Mouse (Mus musculus) adrenal gland, adult 10 weeks (tissue): Measurements from ENCODE around the gene Fbxw10. TPM values are rescaled to one million over a fixed set of nuclear protein-coding genes. Genes with fewer than 3 reads are reported as not detected.

Source experiments
- polyA plus RNA-seq: library from polyadenylated mRNA; stranded (reverse); fragments of 350-450 nt; fragmentation: Illumina TruSeq; extraction: RNeasy Lipid Tissue Mini Kit (QIAGEN cat#74804); gene quantifications from one replicate; pipeline ENCODE4 v1.2.3, GENCODE M21; 2014; ENCODE audit warnings: low read depth, low replicate concordance

Gene Fbxw10
- polyA plus RNA-seq: not detected

DNA sequence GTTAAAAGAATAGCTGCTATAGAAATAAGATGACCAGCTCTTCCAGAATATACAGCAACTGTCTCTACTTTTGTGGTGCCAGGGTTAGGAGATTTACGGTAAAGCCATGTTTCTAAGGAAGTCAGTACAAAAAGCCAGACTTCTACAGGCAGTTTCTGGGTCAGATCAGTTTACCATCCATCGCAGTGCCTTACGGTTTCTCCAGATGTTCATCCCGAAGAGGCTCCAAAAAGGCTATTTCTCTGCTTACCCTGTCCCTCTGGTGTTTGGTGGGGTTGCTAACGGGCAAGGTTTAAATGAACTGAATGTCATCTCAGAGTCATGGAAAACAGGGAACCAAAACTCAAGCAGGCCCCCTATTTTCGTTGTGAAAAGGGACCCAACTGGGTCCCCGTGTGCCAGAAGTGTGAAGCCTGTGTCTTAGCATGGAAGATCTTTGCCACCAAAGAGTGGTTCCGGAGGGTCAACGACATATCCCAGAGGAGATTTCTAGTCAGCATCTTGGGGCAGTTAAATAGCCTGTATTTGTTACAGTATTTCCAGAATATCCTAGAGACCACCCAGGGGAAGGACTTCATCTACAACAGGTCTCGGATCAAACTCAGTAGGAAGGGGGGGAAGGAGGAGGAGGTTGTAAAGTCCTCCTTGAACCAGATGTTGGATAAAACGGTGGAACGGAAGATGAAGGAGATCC is at the start of gene Fbxw10:
TSS of gene Fbxw10 (plus strand) at position 109 of the 694 bp plus-strand sequence.

GRCm38 (mm10) chr11:62820059-62820541 is 26.8 kb upstream of the Fbxw10 start, which contains the start of gene Trim16:
Gene Trim16 (plus strand): TSS chr11:62820231.

GRCm38 (mm10) chr11:62879220-62880048 is 32.6 kb downstream of the Fbxw10 start, which contains the start of gene Tvp23b:
Gene Tvp23b (plus strand): TSS chr11:62879455.

Other genes with a start within 250 kb of the Fbxw10 start
- gene Lrrc75a, start 198.5 kb upstream of the Fbxw10 start, polyA plus RNA-seq: 42.9 TPM
- 34.5 TPM for gene Mmgt2, start 198.4 kb upstream of the Fbxw10 start, polyA plus RNA-seq
- 5.1 TPM for gene Zfp287, start 115.2 kb upstream of the Fbxw10 start, polyA plus RNA-seq
- not detected for gene Gm10428, start 94.0 kb upstream of the Fbxw10 start, polyA plus RNA-seq
- 3.1 TPM for gene Zfp286, start 57.6 kb upstream of the Fbxw10 start, polyA plus RNA-seq
- 4.7 TPM for gene Trim16, start 26.8 kb upstream of the Fbxw10 start, polyA plus RNA-seq
- 139 TPM for gene Tvp23b, start 32.4 kb downstream of the Fbxw10 start, polyA plus RNA-seq
- not detected for gene Cdrt4, start 104.1 kb downstream of the Fbxw10 start, polyA plus RNA-seq
- not detected for gene Tekt3, start 214.6 kb downstream of the Fbxw10 start, polyA plus RNA-seq